25 mouse cellular contexts compared by ENCODE assay signal in genomic region chr13:55937417-55937816, GRCm38 (mm10).
"Had no signal": no experiment of that assay in that cellular context is flagged by ENCODE, and none has a peak within 500 bp of the region (broad histone marks: within the 10 kb centered on the region; RNA-seq: fewer than 3 reads in every experiment).

No protein-coding gene starts in this region.

- H3K9ac ChIP-seq: heart, embryonic 12.5 days; hindbrain, embryonic 12.5 days; hindbrain, embryonic 14.5 days; intestine, embryonic 15.5 days; limb, embryonic 12.5 days had no signal

- H3K4me2 ChIP-seq: heart, embryonic 12.5 days; hindbrain, embryonic 12.5 days; hindbrain, embryonic 14.5 days; intestine, embryonic 15.5 days; limb, embryonic 12.5 days; liver, embryonic 11.5 days had no signal

- H3K27ac ChIP-seq: heart, embryonic 10.5 days; hindbrain, embryonic 10.5 days; hindbrain, embryonic 12.5 days; hindbrain, embryonic 14.5 days; intestine, embryonic 15.5 days; layer of hippocampus, adult 2 months; left cerebral cortex, adult 2 months; limb, embryonic 10.5 days; limb, embryonic 12.5 days had no signal

- H3K4me3 ChIP-seq: heart, embryonic 10.5 days; heart, embryonic 12.5 days; hindbrain, embryonic 10.5 days; hindbrain, embryonic 12.5 days; intestine, embryonic 15.5 days; layer of hippocampus, adult 2 months; left cerebral cortex, adult 2 months; limb, embryonic 10.5 days; limb, embryonic 12.5 days had no signal

- ATAC-seq: hindbrain, embryonic 16.5 days; inflammation-experienced regulatory T-cells, adult 6 months; intestine, embryonic 15.5 days; intestine, postnatal 0 days had no signal

- H3K27me3 ChIP-seq: heart, embryonic 12.5 days; hindbrain, embryonic 12.5 days; intestine, embryonic 15.5 days; limb, embryonic 12.5 days had no signal

- H3K36me3 ChIP-seq: heart, embryonic 10.5 days; heart, embryonic 12.5 days; hindbrain, embryonic 10.5 days; hindbrain, embryonic 12.5 days; intestine, embryonic 15.5 days; limb, embryonic 10.5 days; limb, embryonic 12.5 days had no signal

- H3K4me1 ChIP-seq: heart, embryonic 12.5 days; hindbrain, embryonic 10.5 days; hindbrain, embryonic 12.5 days; intestine, embryonic 15.5 days; limb, embryonic 10.5 days; limb, embryonic 12.5 days had no signal

- DNase-seq: gastrocnemius, postnatal 14 days; gastrocnemius, postnatal 36 days; heart, adult 18-20 months; heart, postnatal 10 days; heart, postnatal 4 days; kidney, adult 18-20 months; kidney, adult 8-10 months; kidney, postnatal 10 days; kidney, postnatal 25 days; kidney, postnatal 4 days; liver had no signal

- H3K9me3 ChIP-seq: heart, embryonic 10.5 days; heart, embryonic 12.5 days; hindbrain, embryonic 10.5 days; hindbrain, embryonic 12.5 days; intestine, embryonic 15.5 days; limb, embryonic 10.5 days had no signal
